Mouse (Mus musculus): ENCODE measurements at regions not wholly inside any gene's neighbourhood (a gene's known extent, or its start where the extent isn't known, plus 50 kb on each side); places are given as distances from the start of the nearest gene placed in this dataset.

GRCm38 (mm10) chr14:98728863-98729262 is 265.3 kb downstream of the Rpl36a-ps1 start:
- Histone ChIP-seq H3K27me3 (ENCODE audit: insufficient read depth, low read length) (no peaks in the 10 kb centered on the region), H3K36me3 (ENCODE audit: insufficient read depth, low read length) (no peaks in the 10 kb centered on the region), H3K4me3 (replicated peaks; ENCODE audit: low read depth, low read length) (no peak overlapping the region), H3K27ac (no peak overlapping the region), H3K9ac (ENCODE audit: low read depth, low read length) (no peak overlapping the region), H3K4me2 (ENCODE audit: low read length) (no peak overlapping the region), H3K4me1 (replicated peaks; ENCODE audit: insufficient read depth, low read length) (no peaks in the 10 kb centered on the region), H3K9me3 (replicated peaks; ENCODE audit: low read length) (no peaks in the 10 kb centered on the region)
- no peak for DNase-seq (ENCODE audit: low spot score)
- 74% methylated on average over 2 of the region's 2 CpGs for WGBS
- no peak for TF ChIP-seq CTCF (IDR thresholded peaks at IDR 0.05; ENCODE audit: low read depth)
- no peak for ATAC-seq (replicated peaks; ENCODE audit: low FRiP score, low read depth)

- DNase-seq (ENCODE audit: low spot score) (no peak), ATAC-seq (replicated peaks; ENCODE audit: low FRiP score, low read depth) (no peak)
- H3K27me3 ChIP-seq (ENCODE audit: insufficient read depth, low read length): no peaks in the 10 kb centered on the region
- no peak for TF ChIP-seq CTCF (IDR thresholded peaks at IDR 0.05; ENCODE audit: low read depth)
- H3K9me3 ChIP-seq (replicated peaks; ENCODE audit: low read length): no peaks in the 10 kb centered on the region
- 71% methylated on average over 9 of the region's 9 CpGs for WGBS
- H3K36me3 ChIP-seq (ENCODE audit: insufficient read depth, low read length): no peaks in the 10 kb centered on the region
- H3K4me3 ChIP-seq (replicated peaks; ENCODE audit: low read depth, low read length): no peak overlapping the region
- no peak overlapping the region for H3K4me2 ChIP-seq (ENCODE audit: low read length)
- H3K9ac ChIP-seq (ENCODE audit: low read depth, low read length): no peak overlapping the region
- H3K27ac ChIP-seq: no peak overlapping the region
- H3K4me1 ChIP-seq (replicated peaks; ENCODE audit: insufficient read depth, low read length): no peaks in the 10 kb centered on the region
These were observed 271.6 kb downstream of the Rpl36a-ps1 start for GRCm38 (mm10) chr14:98722481-98722880.

- Histone ChIP-seq H3K9me3 (replicated peaks; ENCODE audit: low read length) (no peaks in the 10 kb centered on the region), H3K9ac (ENCODE audit: low read depth, low read length) (no peak overlapping the region), H3K4me3 (replicated peaks; ENCODE audit: low read depth, low read length) (no peak overlapping the region), H3K27ac (no peak overlapping the region), H3K27me3 (ENCODE audit: insufficient read depth, low read length) (no peaks in the 10 kb centered on the region), H3K4me1 (replicated peaks; ENCODE audit: insufficient read depth, low read length) (no peaks in the 10 kb centered on the region), H3K4me2 (ENCODE audit: low read length) (no peak overlapping the region), H3K36me3 (ENCODE audit: insufficient read depth, low read length) (no peaks in the 10 kb centered on the region)
- no peak for TF ChIP-seq CTCF (IDR thresholded peaks at IDR 0.05; ENCODE audit: low read depth)
- ATAC-seq (replicated peaks; ENCODE audit: low FRiP score, low read depth): no peak
- DNase-seq (ENCODE audit: low spot score): no peak
- 93% methylated on average over 2 of the region's 2 CpGs for WGBS
These were observed 273.1 kb downstream of the Rpl36a-ps1 start for GRCm38 (mm10) chr14:98721033-98721432.

GRCm38 (mm10) chr14:98708045-98708444 is 286.1 kb downstream of the Rpl36a-ps1 start:
- no peak for TF ChIP-seq CTCF (IDR thresholded peaks at IDR 0.05; ENCODE audit: low read depth)
- Histone ChIP-seq H3K4me1 (replicated peaks; ENCODE audit: insufficient read depth, low read length) (no peaks in the 10 kb centered on the region), H3K27me3 (ENCODE audit: insufficient read depth, low read length) (no peaks in the 10 kb centered on the region), H3K9ac (ENCODE audit: low read depth, low read length) (no peak overlapping the region), H3K27ac (no peak overlapping the region), H3K36me3 (ENCODE audit: insufficient read depth, low read length) (no peaks in the 10 kb centered on the region), H3K9me3 (replicated peaks; ENCODE audit: low read length) (no peaks in the 10 kb centered on the region), H3K4me3 (replicated peaks; ENCODE audit: low read depth, low read length) (no peak overlapping the region), H3K4me2 (ENCODE audit: low read length) (no peak overlapping the region)
- WGBS: 76% methylated on average over 2 of the region's 2 CpGs
- DNase-seq (ENCODE audit: low spot score) (no peak), ATAC-seq (replicated peaks; ENCODE audit: low FRiP score, low read depth) (no peak)

- TF ChIP-seq CTCF (IDR thresholded peaks at IDR 0.05; ENCODE audit: low read depth): no peak
- no peak for ATAC-seq (replicated peaks; ENCODE audit: low FRiP score, low read depth)
- no peak overlapping the region for H3K4me2 ChIP-seq (ENCODE audit: low read length)
- H3K4me3 ChIP-seq (replicated peaks; ENCODE audit: low read depth, low read length): no peak overlapping the region
- no peaks in the 10 kb centered on the region for H3K4me1 ChIP-seq (replicated peaks; ENCODE audit: insufficient read depth, low read length)
- no peaks in the 10 kb centered on the region for H3K27me3 ChIP-seq (ENCODE audit: insufficient read depth, low read length)
- H3K9ac ChIP-seq (ENCODE audit: low read depth, low read length): no peak overlapping the region
- no peaks in the 10 kb centered on the region for H3K9me3 ChIP-seq (replicated peaks; ENCODE audit: low read length)
- DNase-seq (ENCODE audit: low spot score): no peak
- H3K36me3 ChIP-seq (ENCODE audit: insufficient read depth, low read length): no peaks in the 10 kb centered on the region
- WGBS: 81% methylated on average over 4 of the region's 4 CpGs
- no peak overlapping the region for H3K27ac ChIP-seq
These were observed 286.5 kb downstream of the Rpl36a-ps1 start for GRCm38 (mm10) chr14:98707574-98707973.

- H3K27me3 ChIP-seq (ENCODE audit: insufficient read depth, low read length): no peaks in the 10 kb centered on the region
- H3K4me1 ChIP-seq (replicated peaks; ENCODE audit: insufficient read depth, low read length): no peaks in the 10 kb centered on the region
- no peaks in the 10 kb centered on the region for H3K9me3 ChIP-seq (replicated peaks; ENCODE audit: low read length)
- DNase-seq (ENCODE audit: low spot score) (no peak), ATAC-seq (replicated peaks; ENCODE audit: low FRiP score, low read depth) (no peak)
- H3K4me2 ChIP-seq (ENCODE audit: low read length): no peak overlapping the region
- H3K27ac ChIP-seq: no peak overlapping the region
- no peak for TF ChIP-seq CTCF (IDR thresholded peaks at IDR 0.05; ENCODE audit: low read depth)
- H3K4me3 ChIP-seq (replicated peaks; ENCODE audit: low read depth, low read length): no peak overlapping the region
- 63% methylated on average over 6 of the region's 6 CpGs for WGBS
- H3K36me3 ChIP-seq (ENCODE audit: insufficient read depth, low read length): no peaks in the 10 kb centered on the region
- H3K9ac ChIP-seq (ENCODE audit: low read depth, low read length): no peak overlapping the region
These were observed 290.8 kb downstream of the Rpl36a-ps1 start for GRCm38 (mm10) chr14:98703289-98703688.

- TF ChIP-seq CTCF (IDR thresholded peaks at IDR 0.05; ENCODE audit: low read depth): no peak
- H3K4me2 ChIP-seq (ENCODE audit: low read length): no peak overlapping the region
- no peaks in the 10 kb centered on the region for H3K9me3 ChIP-seq (replicated peaks; ENCODE audit: low read length)
- DNase-seq (ENCODE audit: low spot score) (no peak), ATAC-seq (replicated peaks; ENCODE audit: low FRiP score, low read depth) (no peak)
- H3K27me3 ChIP-seq (ENCODE audit: insufficient read depth, low read length): no peaks in the 10 kb centered on the region
- H3K4me3 ChIP-seq (replicated peaks; ENCODE audit: low read depth, low read length): no peak overlapping the region
- no peaks in the 10 kb centered on the region for H3K4me1 ChIP-seq (replicated peaks; ENCODE audit: insufficient read depth, low read length)
- WGBS: 74% methylated on average over 4 of the region's 4 CpGs
- no peak overlapping the region for H3K9ac ChIP-seq (ENCODE audit: low read depth, low read length)
- no peaks in the 10 kb centered on the region for H3K36me3 ChIP-seq (ENCODE audit: insufficient read depth, low read length)
- no peak overlapping the region for H3K27ac ChIP-seq
These were observed 337.6 kb downstream of the Rpl36a-ps1 start for GRCm38 (mm10) chr14:98656533-98656932.

All from kidney, postnatal 0 days (tissue).